Mouse (Mus musculus) midbrain, embryonic 14.5 days (tissue): ENCODE measurements at regions not wholly inside any gene's neighbourhood (a gene's known extent, or its start where the extent isn't known, plus 50 kb on each side); places are given as distances from the start of the nearest gene placed in this dataset.
A peak's percentile ranks its signal among the peaks of the same experiment; 100 is the strongest.

ENCODE experiments used
- ATAC-seq: fragments of 200-750 bp; cut with Nextera tagmentation; 2 replicates; pipeline ENCODE4 v1.8.0; 2017; ENCODE audit warnings: moderate number of reproducible peaks, moderate library complexity; ENCODE audit not compliant: low FRiP score, low TSS enrichment
- DNase-seq: peaks from one replicate; pipeline ENCODE4 v3.0.0-alpha.2; 2015
- H3K27ac ChIP-seq: fragments of 300-500 bp; sonication (generic); replicated peaks from 2 replicates; pipeline ENCODE4 v1.5.1; 2014; ENCODE audit warnings: mild to moderate bottlenecking, low read depth, low read length, moderate library complexity
- H3K27me3 ChIP-seq: fragments of 300-500 bp; sonication (generic); 2 replicates; pipeline ENCODE4 v1.6.1; 2014; ENCODE audit warnings: low read length, control low read depth, mixed read lengths; ENCODE audit not compliant: control insufficient read depth, insufficient read depth
- H3K36me3 ChIP-seq: fragments of 300-500 bp; sonication (generic); 2 replicates; pipeline ENCODE4 v1.6.1; 2014; ENCODE audit warnings: low read length, control low read depth; ENCODE audit not compliant: control insufficient read depth, insufficient read depth
- H3K4me1 ChIP-seq: fragments of 300-500 bp; sonication (generic); 2 replicates; pipeline ENCODE4 v1.6.1; 2014; ENCODE audit warnings: mild to moderate bottlenecking, antibody characterized with exemption, low read length, control low read depth; ENCODE audit not compliant: control insufficient read depth, insufficient read depth
- H3K4me2 ChIP-seq: fragments of 300-500 bp; sonication (generic); 2 replicates; pipeline ENCODE4 v1.6.1; 2014; ENCODE audit warnings: mild to moderate bottlenecking, low read length, moderate library complexity
- H3K4me3 ChIP-seq: fragments of 300-500 bp; sonication (generic); replicated peaks from 2 replicates; pipeline ENCODE4 v1.5.1; 2014; ENCODE audit warnings: low read depth, low read length
- H3K9ac ChIP-seq: fragments of 300-500 bp; sonication (generic); replicated peaks from 2 replicates; pipeline ENCODE4 v1.6.1; 2014; ENCODE audit warnings: mild to moderate bottlenecking, low read length, moderate library complexity
- H3K9me3 ChIP-seq: fragments of 300-500 bp; sonication (generic); 2 replicates; pipeline ENCODE4 v1.6.1; 2016; ENCODE audit warnings: low read length, control low read depth, mixed read lengths; ENCODE audit not compliant: control insufficient read depth
- WGBS: fragments of 180-500 bp; shearing (Covaris S2); extraction: QIAGEN DNeasy Blood & Tissue Kit; methylation state at CpG from one replicate; pipeline ENCODE4 v1.1.7; 2014; 5-methylcytosine and 5-hydroxymethylcytosine counted together

DNA sequence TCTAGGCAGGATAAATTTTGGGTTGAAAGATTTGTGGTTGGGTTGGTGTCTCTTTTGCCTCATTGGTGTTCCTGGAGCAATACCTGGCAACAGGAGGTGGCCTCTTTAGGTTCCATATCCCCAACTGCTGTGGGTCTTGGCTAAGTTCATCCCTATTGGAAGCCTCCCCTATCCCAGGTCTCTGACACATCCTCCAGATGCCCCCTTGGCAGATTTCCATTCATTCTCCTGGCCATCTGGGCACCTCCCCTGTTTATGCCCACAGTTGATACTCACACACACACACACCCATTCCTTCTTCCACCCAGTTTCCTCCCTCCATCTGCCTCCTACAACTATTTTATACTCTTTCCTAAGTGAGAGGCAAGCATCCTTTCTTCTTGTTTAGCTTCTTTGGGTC, 984.9 kb upstream of the Gm12353 start:
- no peak for DNase-seq
- Histone ChIP-seq H3K9ac (no peak overlapping the region), H3K36me3 (no peaks in the 10 kb centered on the region), H3K4me3 (no peak overlapping the region), H3K27me3 (no peaks in the 10 kb centered on the region), H3K9me3 (no peaks in the 10 kb centered on the region), H3K4me1 (no peaks in the 10 kb centered on the region), H3K27ac (no peak overlapping the region), H3K4me2 (no peak overlapping the region)
- no peak for ATAC-seq

DNA sequence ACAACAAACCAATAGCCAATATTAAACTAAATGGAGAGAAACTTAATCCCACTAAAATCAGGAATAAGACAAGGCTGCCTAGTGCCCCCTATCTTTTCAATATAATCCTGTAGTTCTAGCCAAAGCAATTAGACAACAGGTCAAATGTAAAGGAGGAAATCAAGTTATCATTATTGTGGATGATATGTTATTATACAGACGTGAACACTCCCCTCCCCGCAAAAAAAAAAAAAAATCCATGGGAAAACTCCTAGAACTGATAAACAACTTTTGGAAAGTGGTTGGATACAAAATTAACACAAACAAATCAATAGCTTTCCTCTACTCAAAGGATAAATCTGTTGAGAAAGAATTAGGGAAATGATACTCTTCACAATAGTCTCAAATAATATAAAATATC, 966.2 kb upstream of the Gm12353 start:
- Histone ChIP-seq H3K9me3 (no peaks in the 10 kb centered on the region), H3K4me2 (no peak overlapping the region), H3K36me3 (no peaks in the 10 kb centered on the region), H3K4me3 (no peak overlapping the region), H3K27ac (no peak overlapping the region), H3K9ac (no peak overlapping the region), H3K27me3 (no peaks in the 10 kb centered on the region), H3K4me1 (no peaks in the 10 kb centered on the region)
- ATAC-seq (no peak), DNase-seq (no peak)
- 92% methylated on average over 2 of the region's 2 CpGs for WGBS

GRCm38 (mm10) chr4:18649153-18649552, 956.1 kb upstream of the Gm12353 start:
- peak; percentile 76 for DNase-seq
- Histone ChIP-seq H3K4me1 (no peaks in the 10 kb centered on the region), H3K27ac (no peak overlapping the region), H3K4me3 (no peak overlapping the region), H3K36me3 (no peaks in the 10 kb centered on the region), H3K4me2 (no peak overlapping the region), H3K9ac (no peak overlapping the region), H3K9me3 (no peaks in the 10 kb centered on the region), H3K27me3 (no peaks in the 10 kb centered on the region)
- no peak for ATAC-seq
- WGBS, result 45% methylated on average over 1 of the region's 1 CpGs

DNA sequence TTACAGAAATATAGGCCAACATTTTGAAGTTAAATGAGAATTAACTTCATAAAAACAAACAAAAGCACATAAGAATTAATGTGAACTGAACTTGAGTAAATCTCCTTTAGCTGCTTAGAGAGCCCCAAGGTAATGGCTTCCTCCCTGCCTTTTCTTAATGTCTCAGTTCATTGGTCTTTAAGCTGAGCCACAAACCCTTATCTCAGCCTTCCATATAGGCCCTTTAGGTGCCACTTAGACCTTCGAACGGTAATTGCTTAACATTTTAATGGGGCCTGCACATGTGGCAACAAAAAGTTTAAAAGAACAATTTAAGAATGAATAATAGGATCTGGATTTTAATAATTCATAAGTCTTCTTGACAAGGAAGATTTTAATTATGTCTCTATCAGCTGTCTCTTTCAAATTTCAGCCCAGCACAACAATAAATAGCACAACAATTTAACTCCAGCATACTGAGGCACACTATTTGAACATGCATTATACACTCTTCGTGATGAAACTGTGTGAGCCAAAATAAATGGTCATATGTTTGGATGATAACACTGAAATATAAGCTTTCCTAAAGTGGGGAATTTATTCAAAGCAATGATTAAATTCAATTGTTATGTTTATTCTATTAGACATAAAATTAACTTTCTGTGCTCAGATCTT, 919.2 kb upstream of the Gm12353 start:
- DNase-seq, result peak; percentile 51
- no peaks in the 10 kb centered on the region; the same call in 1 of the 2 replicates for H3K9me3 ChIP-seq
- H3K27me3 ChIP-seq, result no peaks in the 10 kb centered on the region
- no peaks in the 10 kb centered on the region for H3K4me1 ChIP-seq
- ATAC-seq, result peak; percentile 77
- H3K9ac ChIP-seq, result no peak overlapping the region
- no peak overlapping the region for H3K4me2 ChIP-seq
- H3K4me3 ChIP-seq, result no peak overlapping the region
- no peak overlapping the region for H3K27ac ChIP-seq
- WGBS, result 39% methylated on average over 3 of the region's 3 CpGs
- no peaks in the 10 kb centered on the region for H3K36me3 ChIP-seq

GRCm38 (mm10) chr4:18694076-18694475, 911.2 kb upstream of the Gm12353 start:
- Histone ChIP-seq H3K27ac (no peak overlapping the region), H3K9me3 (no peaks in the 10 kb centered on the region; the same call in 1 of the 2 replicates), H3K4me1 (no peaks in the 10 kb centered on the region), H3K9ac (no peak overlapping the region), H3K27me3 (no peaks in the 10 kb centered on the region), H3K36me3 (no peaks in the 10 kb centered on the region), H3K4me3 (no peak overlapping the region), H3K4me2 (no peak overlapping the region)
- ATAC-seq (no peak), DNase-seq (no peak)

DNA sequence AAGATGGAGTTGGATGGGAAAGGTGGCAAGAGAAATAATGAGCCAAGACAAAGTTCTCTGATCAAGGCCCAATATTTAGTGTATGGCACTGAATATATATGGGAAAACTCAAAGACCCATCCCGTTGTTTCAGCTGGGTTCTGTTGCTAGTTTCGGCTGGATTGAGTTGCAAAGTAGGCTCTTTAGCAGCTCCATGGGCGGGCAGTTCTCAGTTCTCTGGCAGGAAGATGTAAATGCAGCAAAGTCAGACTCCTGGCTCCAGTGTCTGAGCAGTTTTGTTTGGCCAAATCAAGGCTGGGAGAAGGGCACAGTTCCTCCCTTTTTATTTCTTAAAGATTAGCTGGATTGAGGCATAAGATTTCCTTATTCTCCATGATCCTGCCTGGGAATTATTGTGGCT, 909.0 kb upstream of the Gm12353 start:
- no peak for DNase-seq
- no peak overlapping the region for H3K4me3 ChIP-seq
- H3K27ac ChIP-seq, result no peak overlapping the region
- no peak overlapping the region for H3K4me2 ChIP-seq
- H3K9ac ChIP-seq, result no peak overlapping the region
- H3K36me3 ChIP-seq, result no peaks in the 10 kb centered on the region
- H3K9me3 ChIP-seq, result no peaks in the 10 kb centered on the region
- WGBS, result 57% methylated on average over 3 of the region's 3 CpGs
- no peaks in the 10 kb centered on the region for H3K27me3 ChIP-seq
- no peak for ATAC-seq
- H3K4me1 ChIP-seq, result no peaks in the 10 kb centered on the region

DNA sequence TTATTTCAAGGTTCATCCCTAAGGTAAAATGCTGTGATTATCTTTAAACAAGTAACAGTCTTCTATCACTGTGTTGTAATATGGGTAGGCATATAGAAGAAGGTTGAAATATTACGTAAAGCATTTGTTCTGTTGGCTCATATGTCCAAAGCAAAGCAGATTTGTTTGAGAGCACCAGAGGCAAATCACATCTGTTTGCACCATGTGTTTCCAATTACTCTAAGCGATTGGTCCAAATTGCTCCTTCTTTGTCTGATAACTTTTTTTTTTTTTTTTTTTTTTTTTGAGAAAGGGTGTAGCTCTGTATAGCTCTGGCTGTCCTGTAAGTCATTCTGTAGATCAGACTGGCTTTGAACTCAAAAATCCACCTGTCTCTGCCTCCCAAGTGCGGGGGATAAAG, 861.0 kb upstream of the Gm12353 start:
- Histone ChIP-seq H3K36me3 (no peaks in the 10 kb centered on the region), H3K9me3 (no peaks in the 10 kb centered on the region), H3K27ac (no peak overlapping the region), H3K4me3 (no peak overlapping the region), H3K9ac (no peak overlapping the region), H3K4me2 (no peak overlapping the region), H3K27me3 (no peaks in the 10 kb centered on the region), H3K4me1 (no peaks in the 10 kb centered on the region)
- DNase-seq (no peak), ATAC-seq (no peak)
- WGBS, result 85% methylated on average over 3 of the region's 3 CpGs

- peak; percentile 12 for DNase-seq
- H3K36me3 ChIP-seq, result no peaks in the 10 kb centered on the region
- H3K4me3 ChIP-seq, result no peak overlapping the region
- H3K4me1 ChIP-seq, result no peaks in the 10 kb centered on the region
- H3K9me3 ChIP-seq, result no peaks in the 10 kb centered on the region
- no peaks in the 10 kb centered on the region for H3K27me3 ChIP-seq
- no peak; the same call in 1 of the 2 replicates for ATAC-seq
- no peak overlapping the region for H3K27ac ChIP-seq
- no peak overlapping the region for H3K9ac ChIP-seq
- H3K4me2 ChIP-seq, result no peak overlapping the region
These were observed 816.9 kb upstream of the Gm12353 start for GRCm38 (mm10) chr4:18788398-18788797.

- H3K9me3 ChIP-seq, result no peaks in the 10 kb centered on the region
- H3K27ac ChIP-seq, result no peak overlapping the region
- DNase-seq (no peak), ATAC-seq (no peak)
- H3K4me2 ChIP-seq, result no peak overlapping the region
- no peak overlapping the region for H3K9ac ChIP-seq
- WGBS, result 87% methylated on average over 2 of the region's 2 CpGs
- no peaks in the 10 kb centered on the region for H3K36me3 ChIP-seq
- no peak overlapping the region for H3K4me3 ChIP-seq
- H3K4me1 ChIP-seq, result no peaks in the 10 kb centered on the region
- no peaks in the 10 kb centered on the region for H3K27me3 ChIP-seq
These were observed 809.4 kb upstream of the Gm12353 start for GRCm38 (mm10) chr4:18795740-18796394.
